Comparison of ENCODE assay signal across 18 mouse cellular contexts in genomic region chr4:155472716-155473290, GRCm38 (mm10). TPM values are rescaled to one million over a fixed set of nuclear protein-coding genes. Genes with fewer than 3 reads are reported as not detected.
DNase-seq lines count a peak whose midpoint lies in the region; ATAC-seq lines count a peak whose summit lies in the region.
"Had no signal": no experiment of that assay in that cellular context is flagged by ENCODE, and none has a peak within 500 bp of the region (broad histone marks: within the 10 kb centered on the region; RNA-seq: fewer than 3 reads in every experiment).

No protein-coding gene starts in this region.

- no peaks in the 10 kb centered on the region for H3K4me1 ChIP-seq in kidney, embryonic 14.5 days (ENCODE audit: control insufficient read depth, insufficient read depth, low read length)

- no peak overlapping the region for H3K27ac ChIP-seq in kidney, embryonic 14.5 days (ENCODE audit: low read depth, low read length)
- H3K27ac ChIP-seq: heart, embryonic 15.5 days; hindbrain, embryonic 14.5 days; stomach, postnatal 0 days had no signal

- no peaks in the 10 kb centered on the region for H3K27me3 ChIP-seq in kidney, embryonic 14.5 days (ENCODE audit: control insufficient read depth, insufficient read depth, low read length)

- peak; percentile 74 for DNase-seq in gastrocnemius, adult 18-20 months (ENCODE audit: low spot score)
- DNase-seq in gastrocnemius, postnatal 10 days, result no peak
- DNase-seq in testis, postnatal 10 days (ENCODE audit: low spot score), result peak; percentile 40
- DNase-seq in testis, postnatal 14 days (ENCODE audit: low spot score), result no peak
- DNase-seq in cerebellum, postnatal 36 days, result peak; percentile 76 to 79
- DNase-seq in urinary bladder, postnatal 36 days (ENCODE audit: low spot score in 2 of 2), result no peak
- DNase-seq in lung, postnatal 25 days (ENCODE audit: low spot score), result no peak
- DNase-seq: B cell, adult 2 months; kidney, adult 9 months had no signal

- WGBS in kidney, embryonic 14.5 days, result 73% methylated on average over 3 of the region's 3 CpGs

- H3K4me3 ChIP-seq in kidney, embryonic 14.5 days (ENCODE audit: low read length), result no peak overlapping the region
- H3K4me3 ChIP-seq: erythroblast, embryonic 14.5 days; heart, embryonic 15.5 days had no signal

- H3K9me3 ChIP-seq in kidney, embryonic 14.5 days (ENCODE audit: control insufficient read depth, low read length), result no peaks in the 10 kb centered on the region
- H3K9me3 ChIP-seq: G1E; heart, embryonic 15.5 days had no signal

- no peak overlapping the region for H3K9ac ChIP-seq in kidney, embryonic 14.5 days (ENCODE audit: low read depth, low read length)
- H3K9ac ChIP-seq: heart, embryonic 15.5 days; hindbrain, embryonic 14.5 days; lung, embryonic 14.5 days had no signal

- H3K36me3 ChIP-seq in kidney, embryonic 14.5 days (ENCODE audit: control insufficient read depth, insufficient read depth, low read length), result no peaks in the 10 kb centered on the region
- H3K36me3 ChIP-seq: G1E; heart, embryonic 15.5 days had no signal

- ATAC-seq in kidney, embryonic 14.5 days (ENCODE audit: low FRiP score, low TSS enrichment), result no peak

- no peak overlapping the region for H3K4me2 ChIP-seq in kidney, embryonic 14.5 days (replicated peaks; ENCODE audit: low read depth, low read length)
- H3K4me2 ChIP-seq: heart, embryonic 15.5 days; hindbrain, embryonic 14.5 days; lung, embryonic 14.5 days had no signal

RNA-seq across cellular contexts. Expression of gene Tmem52, which starts 3.9 kb away (rescaled TPM):
- 100 to 1,000 TPM; 138 to 243 TPM for total RNA-seq in gastrocnemius, adult 18-20 months (2021)
- total RNA-seq in gastrocnemius, postnatal 10 days (2021), result 100 to 1,000 TPM; 122 to 216 TPM
- polyA plus RNA-seq in kidney, embryonic 14.5 days (2014; fragmentation: Nextera tagmentation; extraction: Ambion mirVana), result 0.44 and 0.57 TPM in 2 replicates
- total RNA-seq: megakaryocyte-erythroid progenitor cell, adult 5-6 weeks had no signal
- polyA plus RNA-seq: erythroblast, embryonic 14.5 days; G1E; heart, embryonic 15.5 days; limb, embryonic 11.5 days; lung, embryonic 14.5 days; stomach, postnatal 0 days had no signal

RNA-seq across cellular contexts. Expression of gene Gnb1, which starts 18.4 kb away (rescaled TPM):
- 10 to 100 TPM; 48.6 to 59.8 TPM for total RNA-seq in gastrocnemius, adult 18-20 months (2021)
- total RNA-seq in gastrocnemius, postnatal 10 days (2021), result 100 to 1,000 TPM; 156 to 177 TPM
- polyA plus RNA-seq in kidney, embryonic 14.5 days (2014; fragmentation: Nextera tagmentation; extraction: Ambion mirVana), result 493 and 553 TPM in 2 replicates

Comparison
In these comparisons a context has a peak if more than half of its experiments do, and no peak if none do; other contexts are left out.
1. DNase-seq: peak in gastrocnemius, adult 18-20 months (single experiment), testis, postnatal 10 days (single experiment) and cerebellum, postnatal 36 days (2 of 2); none in gastrocnemius, postnatal 10 days (single experiment), testis, postnatal 14 days (single experiment), urinary bladder, postnatal 36 days (0 of 2) and lung, postnatal 25 days (single experiment).